Mouse (Mus musculus) monocyte, adult 5-6 weeks (primary cell): Measurements from ENCODE around the gene Olfr1126. TPM values are rescaled to one million over a fixed set of nuclear protein-coding genes. Genes with fewer than 3 reads are reported as not detected.
"Not testable (repeated sequence)": the region's sequence is repeated elsewhere in the genome, so short reads cannot be mapped to it uniquely, and the experiment has no call there.

Source experiments
- ATAC-seq: fragments of 153-309, 156-312 bp; replicated peaks from 2 replicates; pipeline ENCODE4 v1.8.0; 2017; ENCODE audit warnings: mild to moderate bottlenecking; ENCODE audit not compliant: low TSS enrichment, insufficient number of reproducible peaks, severe bottlenecking, poor library complexity, low FRiP score
- total RNA-seq: library from RNA; stranded (forward); fragments of 200-1000, 200-491, 200-594 nt; gene quantifications from 3 replicates; pipeline ENCODE4 v1.2.3, GENCODE M21; 2017

The Olfr1126 gene
- not detected in 3 replicates for total RNA-seq

DNA sequence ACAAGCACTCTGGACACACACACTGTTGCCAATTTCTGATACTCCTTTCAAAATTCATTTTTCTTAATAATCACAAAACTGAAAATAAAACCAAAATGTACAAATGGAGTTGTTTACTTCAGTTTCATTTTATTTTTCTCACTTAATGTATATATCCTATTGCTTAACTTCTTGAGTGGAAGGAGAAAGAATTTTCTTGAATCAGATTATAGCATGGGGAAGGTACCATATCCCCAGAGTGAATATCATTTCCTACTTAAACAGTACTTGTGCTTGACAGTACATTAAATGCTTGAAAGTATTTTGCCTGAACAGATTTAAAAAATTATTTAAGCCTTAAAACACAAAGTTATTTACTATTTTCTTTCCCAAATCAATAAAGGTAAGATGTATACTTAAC lies at the start of gene Olfr1126:
Olfr1126 (plus strand) TSS at position 301 of the 400 bp plus-strand sequence.
- no peak for ATAC-seq

DNA sequence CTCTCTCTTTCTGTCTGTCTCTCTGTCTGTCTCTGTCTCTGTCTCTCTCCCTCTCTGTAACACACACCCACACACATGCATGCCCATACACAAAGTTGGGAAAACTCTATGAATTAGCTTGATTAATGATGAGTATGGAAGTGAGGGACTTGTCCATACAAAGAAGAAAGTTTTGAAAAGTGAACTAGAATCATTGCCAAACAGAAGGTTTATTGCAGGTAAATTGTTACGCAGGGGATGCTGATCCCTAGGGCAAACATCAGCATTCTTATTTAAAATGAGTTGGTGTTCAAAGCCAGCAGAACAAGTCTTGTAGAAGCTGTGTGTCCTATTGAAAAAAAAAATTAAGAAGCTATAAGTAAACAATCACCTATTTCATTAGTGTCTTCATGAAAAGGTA lies 37.4 kb upstream of the Olfr1126 start, which contains the start of gene Olfr1123:
Olfr1123 (plus strand) TSS at position 301 of the 400 bp plus-strand sequence.
- ATAC-seq, result no peak

DNA sequence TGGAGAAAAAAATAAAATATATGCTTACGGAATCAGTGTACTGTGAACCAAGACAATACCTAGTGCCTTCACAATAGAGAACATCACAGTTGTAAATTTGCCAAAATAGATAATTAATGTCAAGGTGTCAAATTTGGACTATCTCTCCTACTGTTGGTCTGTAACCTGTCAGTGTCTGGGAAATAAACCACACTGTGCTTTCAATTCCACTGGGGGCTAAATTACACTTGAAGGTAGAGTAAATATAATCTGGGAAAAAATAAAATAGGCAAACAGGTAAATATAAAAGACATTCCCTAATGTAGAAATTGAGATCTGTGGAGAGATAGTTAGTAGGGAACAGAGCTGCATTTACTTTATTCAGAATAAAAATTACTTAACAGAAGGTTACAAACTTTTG lies 23.8 kb upstream of the Olfr1126 start, which contains the start of gene Olfr1124:
Olfr1124 (plus strand) TSS at position 301 of the 400 bp plus-strand sequence.
- no peak for ATAC-seq

DNA sequence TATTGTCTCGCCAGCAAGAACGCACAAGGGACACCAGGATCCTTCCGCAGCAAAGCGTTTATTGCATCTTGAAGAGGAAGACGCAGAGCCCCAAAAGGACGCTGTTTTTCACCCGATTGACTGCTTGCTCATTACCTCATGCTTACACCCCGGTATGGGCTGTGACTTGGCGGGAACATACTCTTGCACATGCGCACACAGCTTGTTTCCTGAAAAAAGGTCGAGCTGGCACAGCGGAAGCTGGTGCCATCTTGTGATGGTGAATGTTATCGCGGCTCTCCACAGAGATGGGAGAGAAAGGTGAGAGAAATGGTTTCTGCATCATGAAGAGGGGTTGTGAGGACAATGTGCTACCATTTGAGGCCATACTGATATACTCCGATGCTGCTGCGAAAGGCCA lies 16.0 kb upstream of the Olfr1126 start:
- no peak for ATAC-seq

DNA sequence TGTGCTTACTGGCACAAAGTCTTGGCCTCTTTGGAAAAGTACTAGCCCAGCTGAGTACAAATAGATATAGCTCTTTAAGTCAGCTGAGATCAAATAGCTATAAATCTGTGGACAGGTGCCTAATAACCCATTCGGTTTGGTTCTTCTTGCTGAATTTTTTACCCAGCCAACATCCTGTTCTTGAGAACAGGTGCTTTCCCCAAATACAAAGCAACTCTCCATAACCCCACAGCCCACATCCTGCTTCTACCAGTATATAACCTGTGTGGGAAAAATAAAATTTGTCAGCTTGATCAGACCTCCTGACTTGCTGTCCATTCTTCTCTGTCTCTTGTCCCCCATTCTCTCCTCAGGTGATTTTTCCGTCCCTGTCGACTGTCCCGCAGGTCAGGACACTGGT lies 8.0 kb downstream of the Olfr1126 start:
- no peak for ATAC-seq

DNA sequence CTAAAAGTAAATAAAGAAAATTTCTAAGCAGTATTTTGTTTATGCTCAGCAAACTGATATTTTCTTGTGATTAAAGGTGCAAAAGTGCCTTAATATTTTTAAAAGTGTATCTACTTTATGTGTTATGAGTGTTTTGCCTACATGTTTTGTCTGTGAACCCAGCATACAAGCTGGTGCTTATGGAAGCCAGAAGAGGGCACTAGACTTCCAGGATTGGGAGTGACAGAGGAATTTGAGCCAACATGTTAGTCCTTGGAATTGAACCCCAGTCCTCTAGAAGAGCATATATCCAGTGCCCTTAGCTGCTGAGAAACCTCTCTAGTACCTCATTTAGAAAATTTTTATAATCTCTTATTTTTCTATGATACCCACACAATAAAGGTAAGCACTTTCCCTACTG lies 26.4 kb downstream of the Olfr1126 start:
- no peak for ATAC-seq

DNA sequence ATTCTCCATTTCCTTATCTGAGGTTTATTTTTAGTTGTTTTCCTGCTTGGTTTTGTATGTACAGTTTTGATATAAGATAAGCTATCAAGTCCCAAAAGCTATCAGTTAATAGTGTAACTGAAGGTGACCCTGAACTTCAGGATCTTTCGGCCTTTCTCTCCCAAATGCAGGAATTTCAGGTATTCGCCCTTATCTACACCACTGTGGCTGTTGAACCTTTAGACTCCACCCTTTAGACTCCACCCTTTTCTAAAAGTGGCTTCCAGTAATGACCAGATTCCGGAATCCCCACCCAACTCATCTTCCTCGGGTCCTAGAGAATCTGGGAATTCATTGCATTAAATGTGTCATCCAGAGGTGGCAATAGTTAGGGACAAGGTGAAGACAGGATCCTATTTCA lies 27.4 kb downstream of the Olfr1126 start:
- no peak for ATAC-seq

DNA sequence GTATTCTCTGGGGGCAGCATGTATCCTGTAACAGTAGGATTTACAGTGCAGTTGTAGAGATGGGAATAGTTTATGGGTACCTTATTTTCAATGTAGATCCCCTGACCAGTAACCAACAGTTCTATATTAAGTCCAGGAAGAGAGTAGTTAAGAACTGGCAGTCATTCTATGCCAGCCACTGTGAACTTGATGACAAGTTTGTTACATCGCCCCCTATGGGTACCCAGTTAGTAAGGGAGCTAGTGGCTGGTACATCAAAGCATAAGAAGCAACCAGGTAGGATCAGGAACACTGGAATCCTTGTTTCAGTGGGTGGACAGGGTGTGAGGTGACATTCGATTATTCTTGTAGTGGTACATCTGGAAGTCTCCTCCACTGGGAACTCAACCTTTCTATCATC lies 28.5 kb downstream of the Olfr1126 start:
- no peak for ATAC-seq

DNA sequence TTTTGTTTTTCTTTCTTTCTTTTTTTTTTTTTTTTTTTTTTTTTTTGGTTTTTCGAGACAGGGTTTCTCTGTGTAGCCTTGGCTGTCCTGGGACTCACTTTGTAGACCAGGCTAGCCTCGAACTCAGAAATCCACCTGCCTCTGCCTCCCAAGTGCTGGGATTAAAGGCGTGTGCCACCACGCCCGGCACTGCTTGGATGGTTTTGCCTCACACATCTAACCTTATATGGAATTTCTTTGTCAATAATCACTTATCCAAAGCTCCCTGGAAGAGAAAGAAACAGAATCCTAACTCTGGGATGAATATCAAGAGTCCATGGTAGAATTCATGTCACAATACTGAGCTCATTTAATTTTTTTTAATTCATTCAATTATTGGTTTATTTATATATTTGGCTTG lies 43.2 kb downstream of the Olfr1126 start, which contains the start of gene Pramel7:
Pramel7 (minus strand) TSS at position 101 of the 400 bp plus-strand sequence.
- not testable (repeated sequence) for ATAC-seq

DNA sequence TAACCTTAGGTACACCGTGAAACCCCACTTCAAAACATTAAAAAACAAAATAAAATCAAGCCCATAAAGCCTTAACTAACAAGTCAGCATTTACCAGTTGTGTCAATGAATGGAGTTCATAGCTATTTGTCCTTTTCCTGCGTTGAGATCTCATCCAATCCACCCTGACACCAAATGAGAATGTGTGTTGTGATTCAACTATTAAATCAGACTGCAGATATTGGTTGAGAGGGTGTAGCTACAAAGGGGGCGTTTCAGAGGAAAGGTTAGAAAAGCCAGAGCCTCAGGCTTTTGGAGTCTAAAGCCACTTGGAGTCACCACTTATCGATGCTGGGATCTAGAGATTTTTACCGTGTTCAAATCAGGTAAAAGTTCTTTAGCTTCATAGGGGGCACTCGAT lies 52.5 kb downstream of the Olfr1126 start, which contains the start of gene Pramel6:
Pramel6 (plus strand) TSS at position 301 of the 400 bp plus-strand sequence.
- ATAC-seq, result no peak

Other genes with a start within 250 kb of the Olfr1126 start
- gene Olfr1113, start 245.0 kb upstream of the Olfr1126 start, total RNA-seq, result not detected in 3 replicates
- gene Olfr1115, start 205.9 kb upstream of the Olfr1126 start, total RNA-seq, result not detected in 3 replicates
- gene Olfr1116, start 186.4 kb upstream of the Olfr1126 start, total RNA-seq, result not detected in 3 replicates
- gene Olfr1118, start 146.4 kb upstream of the Olfr1126 start, total RNA-seq, result not detected in 3 replicates
- gene Olfr1120, start 99.1 kb upstream of the Olfr1126 start, total RNA-seq, result not detected in 3 replicates
- gene Olfr1121, start 84.1 kb upstream of the Olfr1126 start, total RNA-seq, result not detected in 3 replicates
- not detected in 3 replicates for gene Olfr1122, start 68.1 kb upstream of the Olfr1126 start, total RNA-seq
- not detected in 3 replicates for gene Olfr1123, start 37.3 kb upstream of the Olfr1126 start, total RNA-seq
- not detected in 3 replicates for gene Olfr1124, start 23.7 kb upstream of the Olfr1126 start, total RNA-seq
- gene Pramel7, start 43.1 kb downstream of the Olfr1126 start, total RNA-seq, result not detected in 3 replicates
- not detected in 3 replicates for gene Pramel6, start 52.6 kb downstream of the Olfr1126 start, total RNA-seq
- not detected in 3 replicates for gene Olfr153, start 77.8 kb downstream of the Olfr1126 start, total RNA-seq
- not detected in 3 replicates for gene Olfr1128, start 91.6 kb downstream of the Olfr1126 start, total RNA-seq
- not detected in 3 replicates for gene Olfr1129, start 119.9 kb downstream of the Olfr1126 start, total RNA-seq
- not detected in 3 replicates for gene Olfr1130, start 152.2 kb downstream of the Olfr1126 start, total RNA-seq
- gene Olfr1131, start 173.1 kb downstream of the Olfr1126 start, total RNA-seq, result not detected in 3 replicates
- not detected in 3 replicates for gene Olfr1132, start 183.6 kb downstream of the Olfr1126 start, total RNA-seq
- gene Olfr1133, start 193.4 kb downstream of the Olfr1126 start, total RNA-seq, result not detected in 3 replicates
- gene Olfr1134, start 204.5 kb downstream of the Olfr1126 start, total RNA-seq, result not detected in 3 replicates
- gene Olfr1135, start 219.7 kb downstream of the Olfr1126 start, total RNA-seq, result not detected in 3 replicates
- gene Olfr1136, start 240.0 kb downstream of the Olfr1126 start, total RNA-seq, result not detected in 3 replicates